Mouse (Mus musculus): ENCODE results near the gene Uvrag. TPM values are rescaled to one million over a fixed set of nuclear protein-coding genes. Genes with fewer than 3 reads are reported as not detected.

Gene Uvrag
- polyA plus RNA-seq, 1 experiment from 2014 or later, result 22.4 TPM

DNA sequence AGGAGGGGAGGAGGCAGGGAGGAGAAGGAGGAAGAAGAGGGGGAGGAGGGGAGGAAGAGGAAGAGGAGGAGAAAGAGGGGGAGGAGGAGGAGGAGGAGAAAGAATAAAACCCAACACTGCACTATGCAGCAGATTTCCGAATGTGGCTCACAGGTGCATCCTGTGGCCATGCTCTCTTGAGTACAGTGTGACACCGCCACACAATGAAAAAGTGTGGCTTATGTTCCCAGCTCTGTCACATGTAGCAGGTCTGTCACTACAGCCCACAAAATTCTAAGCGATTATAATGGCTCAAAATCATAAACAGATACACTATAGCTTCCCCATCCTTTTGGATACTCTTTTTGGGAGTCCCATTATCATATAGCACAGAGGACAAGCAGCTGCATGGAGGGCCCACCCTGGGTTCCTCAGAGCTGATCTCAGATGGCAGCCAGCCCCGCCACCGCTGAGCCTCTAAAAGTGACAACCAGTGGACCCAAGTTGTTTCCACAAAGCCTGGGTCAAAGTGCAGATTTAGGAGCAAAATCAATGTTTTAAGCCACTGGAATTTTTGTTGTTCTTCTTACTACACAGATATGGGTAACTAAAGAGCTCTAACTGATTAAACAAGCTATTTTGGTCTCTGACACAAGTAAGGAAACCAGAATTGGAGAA, 19.9 kb downstream of the Uvrag start:
- Histone ChIP-seq H3K9ac (ENCODE audit: low read length) (no peak overlapping the region), H3K9me3 (ENCODE audit: control insufficient read depth, low read length) (0 out of 2 replicates have a peak, but pooled peaks cover 5% of the 10 kb centered on the region), H3K27me3 (ENCODE audit: control insufficient read depth, insufficient read depth, low read depth, low read length) (no peaks in the 10 kb centered on the region), H3K36me3 (ENCODE audit: control insufficient read depth, insufficient read depth, low read length) (0 out of 2 replicates have a peak, but pooled peaks cover 3% of the 10 kb centered on the region), H3K4me3 (ENCODE audit: low read length) (no peak overlapping the region), H3K4me2 (ENCODE audit: low read depth, low read length) (no peak overlapping the region), H3K27ac (ENCODE audit: low read length) (no peak overlapping the region), H3K4me1 (replicated peaks; ENCODE audit: control insufficient read depth, insufficient read depth, low read length) (peaks cover 4% of the 10 kb centered on the region)
- peak; percentile 47; the same call in 1 of the 2 replicates for ATAC-seq (ENCODE audit: low read depth)
- 75% methylated on average over 5 of the region's 5 CpGs for WGBS

DNA sequence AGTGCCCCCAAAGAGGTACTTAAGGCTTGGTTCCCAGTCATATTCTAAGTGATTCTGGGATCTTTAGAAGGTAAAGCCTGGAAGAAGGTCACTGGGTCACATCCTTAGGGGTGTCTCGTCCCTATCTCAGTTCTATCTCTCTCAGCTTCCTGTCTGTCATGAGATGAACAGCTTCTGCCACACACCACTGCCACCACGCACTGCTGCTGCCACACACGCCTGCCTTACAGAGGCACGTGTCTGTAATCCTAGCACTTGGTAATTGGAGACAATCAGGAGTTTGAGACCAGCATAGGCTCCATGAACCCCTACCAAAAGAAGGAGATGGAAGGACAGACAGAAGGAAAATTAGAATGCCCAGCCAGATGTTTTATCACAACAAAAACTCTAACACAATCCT, 20.9 kb downstream of the Uvrag start:
- 62% methylated on average over 4 of the region's 4 CpGs for WGBS
- H3K9ac ChIP-seq (ENCODE audit: low read length), result no peak overlapping the region
- H3K4me3 ChIP-seq (ENCODE audit: low read length), result no peak overlapping the region
- peaks cover 3% of the 10 kb centered on the region; the same call in 1 of the 2 replicates for H3K4me1 ChIP-seq (replicated peaks; ENCODE audit: control insufficient read depth, insufficient read depth, low read length)
- H3K4me2 ChIP-seq (ENCODE audit: low read depth, low read length), result no peak overlapping the region
- no peak overlapping the region for H3K27ac ChIP-seq (ENCODE audit: low read length)
- H3K36me3 ChIP-seq (ENCODE audit: control insufficient read depth, insufficient read depth, low read length), result 0 out of 2 replicates have a peak, but pooled peaks cover 3% of the 10 kb centered on the region
- no peak for ATAC-seq (ENCODE audit: low read depth)
- H3K9me3 ChIP-seq (ENCODE audit: control insufficient read depth, low read length), result 0 out of 2 replicates have a peak, but pooled peaks cover 5% of the 10 kb centered on the region
- no peaks in the 10 kb centered on the region for H3K27me3 ChIP-seq (ENCODE audit: control insufficient read depth, insufficient read depth, low read depth, low read length)

DNA sequence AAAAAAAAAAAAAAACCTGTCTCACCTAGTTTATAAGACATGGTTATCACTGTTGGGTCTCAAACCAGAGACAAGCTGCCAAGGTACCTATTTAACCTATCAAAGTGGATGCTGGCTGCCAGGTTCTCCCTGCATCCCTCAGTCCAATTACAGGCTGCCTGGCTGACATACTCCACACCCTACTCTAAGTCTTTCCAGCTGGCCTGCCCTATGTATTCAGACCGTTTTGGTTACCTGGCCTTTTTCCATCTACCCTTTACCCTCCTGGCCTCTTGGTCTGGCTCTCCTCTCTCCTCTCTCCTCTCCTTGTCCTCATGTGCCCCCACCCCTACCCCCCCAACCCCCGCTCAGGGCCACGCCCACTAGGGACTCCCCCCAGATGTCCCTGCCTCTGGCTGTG, 24.2 kb downstream of the Uvrag start:
- Histone ChIP-seq H3K36me3 (ENCODE audit: control insufficient read depth, insufficient read depth, low read length) (0 out of 2 replicates have a peak, but pooled peaks cover 3% of the 10 kb centered on the region), H3K27me3 (ENCODE audit: control insufficient read depth, insufficient read depth, low read depth, low read length) (no peaks in the 10 kb centered on the region), H3K4me2 (ENCODE audit: low read depth, low read length) (no peak overlapping the region), H3K9ac (ENCODE audit: low read length) (no peak overlapping the region), H3K4me1 (replicated peaks; ENCODE audit: control insufficient read depth, insufficient read depth, low read length) (peaks cover 3% of the 10 kb centered on the region; the same call in 1 of the 2 replicates), H3K9me3 (ENCODE audit: control insufficient read depth, low read length) (no peaks in the 10 kb centered on the region), H3K27ac (ENCODE audit: low read length) (no peak overlapping the region), H3K4me3 (ENCODE audit: low read length) (no peak overlapping the region)
- WGBS, result 63% methylated on average over 3 of the region's 3 CpGs
- no peak for ATAC-seq (ENCODE audit: low read depth)

DNA sequence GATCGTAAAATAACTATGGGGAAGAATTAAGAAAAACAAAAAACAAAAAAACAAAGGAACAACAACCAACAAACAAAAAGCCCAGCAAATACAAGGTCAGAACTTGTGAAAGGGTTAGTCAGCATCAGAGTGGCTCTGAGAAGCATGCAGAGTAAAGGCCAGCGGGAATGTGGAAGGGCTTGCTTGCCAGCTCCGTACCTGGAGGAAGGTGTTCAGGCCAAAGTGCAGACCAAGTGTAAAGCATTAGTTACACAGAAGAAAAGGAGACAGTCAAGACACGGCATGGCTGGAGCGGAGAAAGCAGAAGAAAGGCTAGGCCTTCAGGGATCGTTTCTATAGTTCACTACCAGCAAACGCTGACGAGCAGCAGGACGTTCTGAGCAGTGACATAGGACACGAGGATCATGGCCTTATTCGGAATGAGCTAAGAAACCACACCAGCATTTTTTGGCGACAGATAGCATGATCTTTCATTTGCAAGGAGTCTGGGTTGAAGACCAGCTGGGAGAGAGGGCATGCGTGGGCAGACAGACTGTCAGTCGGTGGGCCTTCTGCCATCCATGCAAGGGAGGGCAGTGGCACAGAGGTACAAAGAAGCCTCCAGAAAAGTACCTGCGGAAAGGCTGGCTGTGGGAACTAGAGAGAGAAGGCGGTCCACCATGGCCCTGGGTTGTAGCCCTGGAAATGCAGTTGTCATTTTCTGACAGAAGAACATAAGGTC, 26.8 kb downstream of the Uvrag start:
- Histone ChIP-seq H3K4me2 (ENCODE audit: low read depth, low read length) (no peak overlapping the region), H3K4me3 (ENCODE audit: low read length) (no peak overlapping the region), H3K36me3 (ENCODE audit: control insufficient read depth, insufficient read depth, low read length) (0 out of 2 replicates have a peak, but pooled peaks cover 3% of the 10 kb centered on the region), H3K27ac (ENCODE audit: low read length) (no peak overlapping the region), H3K9me3 (ENCODE audit: control insufficient read depth, low read length) (no peaks in the 10 kb centered on the region), H3K4me1 (replicated peaks; ENCODE audit: control insufficient read depth, insufficient read depth, low read length) (no peaks in the 10 kb centered on the region), H3K9ac (ENCODE audit: low read length) (no peak overlapping the region), H3K27me3 (ENCODE audit: control insufficient read depth, insufficient read depth, low read depth, low read length) (no peaks in the 10 kb centered on the region)
- 79% methylated on average over 16 of the region's 16 CpGs for WGBS
- ATAC-seq (ENCODE audit: low read depth), result no peak

DNA sequence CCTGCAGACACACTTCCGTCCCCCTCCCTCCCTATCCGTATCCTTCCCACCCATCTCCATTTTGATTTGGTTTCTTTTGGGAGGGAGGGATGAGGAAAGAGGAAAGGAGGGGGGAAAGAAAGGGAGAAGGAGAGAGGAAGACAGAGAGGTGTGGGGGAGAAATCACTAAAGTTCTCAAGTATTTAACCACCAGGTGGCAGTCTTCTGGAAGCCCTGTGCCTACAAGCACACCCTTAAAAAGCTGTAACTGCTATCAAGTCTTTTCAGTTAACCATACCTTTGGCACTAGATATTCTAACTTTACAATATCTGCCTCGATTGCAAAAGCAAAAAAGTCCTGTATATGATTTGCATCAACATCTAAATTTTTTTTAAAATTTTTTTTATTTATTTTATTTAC, 33.4 kb downstream of the Uvrag start:
- 36% methylated on average over 3 of the region's 3 CpGs for WGBS
- ATAC-seq (ENCODE audit: low read depth), result peak; percentile 50; the same call in 1 of the 2 replicates
- Histone ChIP-seq H3K27me3 (ENCODE audit: control insufficient read depth, insufficient read depth, low read depth, low read length) (no peaks in the 10 kb centered on the region), H3K9ac (ENCODE audit: low read length) (no peak overlapping the region), H3K4me3 (ENCODE audit: low read length) (no peak overlapping the region), H3K4me2 (ENCODE audit: low read depth, low read length) (no peak overlapping the region), H3K9me3 (ENCODE audit: control insufficient read depth, low read length) (no peaks in the 10 kb centered on the region), H3K4me1 (replicated peaks; ENCODE audit: control insufficient read depth, insufficient read depth, low read length) (peaks cover 12% of the 10 kb centered on the region), H3K27ac (ENCODE audit: low read length) (no peak overlapping the region), H3K36me3 (ENCODE audit: control insufficient read depth, insufficient read depth, low read length) (no peaks in the 10 kb centered on the region)

DNA sequence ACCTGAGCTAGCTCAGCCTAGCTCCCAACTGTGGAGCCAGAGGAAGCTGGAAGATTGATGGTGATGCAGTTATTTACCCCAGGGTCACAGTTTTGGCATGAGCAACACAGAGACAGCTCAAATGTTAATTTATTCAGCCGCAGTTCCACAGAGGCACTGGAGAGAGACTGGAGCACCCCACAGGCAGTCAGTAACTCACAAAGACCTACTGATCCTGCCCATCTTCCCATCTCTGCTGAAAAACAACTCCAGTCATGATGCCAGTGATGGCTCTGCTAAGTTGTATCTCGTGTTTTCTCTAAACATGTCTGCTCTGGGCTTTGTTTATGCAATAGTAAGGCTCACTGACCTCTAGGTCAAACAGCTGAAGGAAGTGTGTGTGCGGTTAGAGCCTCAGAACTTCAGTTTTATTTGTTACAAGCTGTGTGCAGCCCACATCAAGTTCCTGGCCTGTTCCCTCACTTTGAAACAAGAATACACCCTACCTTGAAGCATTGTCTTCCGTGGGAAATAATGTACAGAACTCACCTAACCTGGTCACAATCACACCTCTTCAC, 34.1 kb downstream of the Uvrag start:
- H3K27ac ChIP-seq (ENCODE audit: low read length), result peak overlapping the region; percentile 48; the same call in 1 of the 2 replicates
- ATAC-seq (ENCODE audit: low read depth), result peak; percentile 46; the same call in 1 of the 2 replicates

DNA sequence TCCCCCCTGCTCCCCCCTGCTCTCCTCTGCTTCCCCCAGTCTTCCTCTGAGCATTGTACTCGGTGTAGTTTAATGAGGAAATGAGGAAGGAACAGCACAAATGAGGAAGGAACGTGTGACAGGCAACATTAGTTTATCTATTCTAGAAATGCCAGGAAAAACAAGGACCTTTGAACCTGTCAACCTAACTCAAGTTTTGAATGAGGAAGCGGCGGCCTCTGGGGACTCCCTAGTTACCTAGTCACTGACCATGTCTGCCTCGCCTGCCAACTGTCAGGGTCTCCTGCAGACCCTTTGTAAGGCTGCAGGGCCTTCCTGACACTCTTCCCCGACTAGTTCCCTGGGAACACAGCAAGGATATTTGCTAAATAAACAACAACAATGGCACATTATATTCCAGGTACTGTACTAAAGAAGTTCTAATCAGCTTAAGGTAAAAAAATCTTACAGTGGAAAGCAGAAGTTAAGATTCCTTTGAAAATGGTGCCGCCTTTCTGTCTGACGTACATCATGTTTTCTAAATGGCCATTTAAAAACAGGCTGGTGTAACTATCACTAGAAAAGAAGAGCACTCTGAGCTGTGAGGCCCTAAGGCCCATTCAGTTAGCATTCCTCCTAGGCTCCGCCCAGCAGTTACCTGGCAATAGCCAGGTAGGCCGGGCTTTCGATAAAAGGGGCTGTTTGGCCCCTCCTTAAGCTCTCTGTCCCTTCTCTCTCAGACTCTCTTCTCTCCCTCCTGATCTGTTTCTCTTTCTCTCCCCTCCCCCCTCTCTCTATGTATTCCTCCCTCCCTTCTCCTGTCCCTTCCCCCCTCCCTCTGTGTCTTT, 39.0 kb downstream of the Uvrag start:
- no peaks in the 10 kb centered on the region for H3K9me3 ChIP-seq (ENCODE audit: control insufficient read depth, low read length)
- H3K4me3 ChIP-seq (ENCODE audit: low read length), result no peak overlapping the region
- ATAC-seq (ENCODE audit: low read depth), result 0 out of 2 replicates have a peak, but pooled peaks have one; percentile 36
- 35% methylated on average over 11 of the region's 11 CpGs for WGBS
- H3K4me1 ChIP-seq (replicated peaks; ENCODE audit: control insufficient read depth, insufficient read depth, low read length), result peaks cover 26% of the 10 kb centered on the region
- 0 out of 2 replicates have a peak overlapping the region, but pooled peaks have one; percentile 7 for H3K9ac ChIP-seq (ENCODE audit: low read length)
- H3K4me2 ChIP-seq (ENCODE audit: low read depth, low read length), result no peak overlapping the region
- no peaks in the 10 kb centered on the region for H3K36me3 ChIP-seq (ENCODE audit: control insufficient read depth, insufficient read depth, low read length)
- H3K27me3 ChIP-seq (ENCODE audit: control insufficient read depth, insufficient read depth, low read depth, low read length), result no peaks in the 10 kb centered on the region
- no peak overlapping the region; the same call in 1 of the 2 replicates for H3K27ac ChIP-seq (ENCODE audit: low read length)

More for the DNA sequence above, 34.1 kb downstream of the Uvrag start:
- peaks cover 18% of the 10 kb centered on the region for H3K4me1 ChIP-seq (replicated peaks; ENCODE audit: control insufficient read depth, insufficient read depth, low read length)
- H3K4me2 ChIP-seq (ENCODE audit: low read depth, low read length), result no peak overlapping the region
- H3K9ac ChIP-seq (ENCODE audit: low read length), result peak overlapping the region; percentile 9; the same call in 1 of the 2 replicates
- H3K36me3 ChIP-seq (ENCODE audit: control insufficient read depth, insufficient read depth, low read length), result no peaks in the 10 kb centered on the region
- no peak overlapping the region for H3K4me3 ChIP-seq (ENCODE audit: low read length)
- 37% methylated on average over 4 of the region's 4 CpGs for WGBS
- no peaks in the 10 kb centered on the region for H3K9me3 ChIP-seq (ENCODE audit: control insufficient read depth, low read length)
- no peaks in the 10 kb centered on the region for H3K27me3 ChIP-seq (ENCODE audit: control insufficient read depth, insufficient read depth, low read depth, low read length)

DNA sequence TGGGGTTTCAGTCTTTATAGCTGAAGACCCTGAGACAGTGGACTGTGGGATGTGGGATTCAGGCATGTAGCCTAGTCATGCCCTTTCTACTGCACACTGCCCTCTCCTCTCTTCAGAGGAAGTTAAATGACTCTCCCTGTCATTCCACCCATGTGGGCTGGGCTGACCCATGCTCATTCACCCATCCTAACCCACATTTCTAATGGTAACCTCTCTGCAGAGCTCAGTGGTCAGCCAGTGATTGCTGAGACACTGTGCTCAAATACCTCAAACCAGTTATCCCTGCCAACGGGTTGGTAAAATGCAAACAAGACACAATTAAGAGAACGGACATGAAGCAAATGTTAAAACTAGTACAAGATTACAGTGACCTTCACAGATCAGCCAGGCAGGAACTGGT, 39.9 kb downstream of the Uvrag start:
- Histone ChIP-seq H3K4me2 (ENCODE audit: low read depth, low read length) (no peak overlapping the region), H3K4me1 (replicated peaks; ENCODE audit: control insufficient read depth, insufficient read depth, low read length) (peaks cover 20% of the 10 kb centered on the region), H3K27me3 (ENCODE audit: control insufficient read depth, insufficient read depth, low read depth, low read length) (no peaks in the 10 kb centered on the region), H3K36me3 (ENCODE audit: control insufficient read depth, insufficient read depth, low read length) (peaks cover 2% of the 10 kb centered on the region; the same call in 1 of the 2 replicates), H3K4me3 (ENCODE audit: low read length) (no peak overlapping the region), H3K27ac (ENCODE audit: low read length) (peak overlapping the region; percentile 26; the same call in 1 of the 2 replicates), H3K9me3 (ENCODE audit: control insufficient read depth, low read length) (no peaks in the 10 kb centered on the region), H3K9ac (ENCODE audit: low read length) (peak overlapping the region; percentile 16; the same call in 1 of the 2 replicates)
- 23% methylated on average over 2 of the region's 2 CpGs for WGBS
- no peak for ATAC-seq (ENCODE audit: low read depth)

All from lung, embryonic 16.5 days (tissue).